Mouse (Mus musculus) cerebellum, postnatal 25 days (tissue): ENCODE results near the gene Cst6.
"Not testable (repeated sequence)": the region's sequence is repeated elsewhere in the genome, so short reads cannot be mapped to it uniquely, and the experiment has no call there.

ENCODE experiments used
- DNase-seq, 2 experiments: peaks; one replicate each; pipeline ENCODE4 v3.0.0; 2021; ENCODE audit warnings: mixed read lengths in 2 of 2

Cst6 gene

GRCm38 (mm10) chr19:5349502-5349873, at the start of gene Cst6:
TSS of gene Cst6 (minus strand) at chr19:5349574.
- DNase-seq = not testable (repeated sequence)

- no peak for DNase-seq
These were observed 46.0 kb upstream of the Cst6 start for GRCm38 (mm10) chr19:5395371-5395770.

GRCm38 (mm10) chr19:5394168-5394567, 44.8 kb upstream of the Cst6 start:
- DNase-seq = peak; percentile 77

GRCm38 (mm10) chr19:5392892-5393291, 43.5 kb upstream of the Cst6 start:
- peak; percentile 87 for DNase-seq

GRCm38 (mm10) chr19:5390416-5390815, 41.0 kb upstream of the Cst6 start:
- no peak for DNase-seq

GRCm38 (mm10) chr19:5389647-5390046, 40.3 kb upstream of the Cst6 start:
- no peak for DNase-seq

GRCm38 (mm10) chr19:5388588-5389242, 39.3 kb upstream of the Cst6 start, which contains the start of gene Sart1:
TSS of gene Sart1 (minus strand) at chr19:5388703.
- DNase-seq = peak; percentile 95 to 97

- DNase-seq = peak in 1 of 2 experiments; percentile 64
These were observed 38.7 kb upstream of the Cst6 start for GRCm38 (mm10) chr19:5388011-5388441.

GRCm38 (mm10) chr19:5384715-5385114, 35.3 kb upstream of the Cst6 start:
- no peak for DNase-seq

GRCm38 (mm10) chr19:5383326-5383725, 34.0 kb upstream of the Cst6 start:
- DNase-seq = no peak

GRCm38 (mm10) chr19:5377446-5377845, 28.1 kb upstream of the Cst6 start:
- DNase-seq = peak in 1 of 2 experiments; percentile 52

- no peak for DNase-seq
These were observed 25.4 kb upstream of the Cst6 start for GRCm38 (mm10) chr19:5374748-5375147.

GRCm38 (mm10) chr19:5374177-5374576, 24.8 kb upstream of the Cst6 start:
- DNase-seq = no peak

GRCm38 (mm10) chr19:5372724-5373123, 23.4 kb upstream of the Cst6 start:
- DNase-seq = no peak

GRCm38 (mm10) chr19:5370932-5371331, 21.6 kb upstream of the Cst6 start:
- no peak for DNase-seq

- no peak for DNase-seq
These were observed 18.1 kb upstream of the Cst6 start for GRCm38 (mm10) chr19:5367455-5367854.

GRCm38 (mm10) chr19:5367053-5367359, 17.6 kb upstream of the Cst6 start, which contains the start of gene Banf1:
TSS of gene Banf1 (minus strand) at chr19:5367168.
- DNase-seq = no peak

GRCm38 (mm10) chr19:5366175-5367052, 17.0 kb upstream of the Cst6 start, which contains the start of gene Eif1ad:
TSS of gene Eif1ad (plus strand) at chr19:5366741.
- DNase-seq = peak; percentile 96 to 99

GRCm38 (mm10) chr19:5365751-5366150, 16.4 kb upstream of the Cst6 start:
- DNase-seq = no peak

- DNase-seq = no peak
These were observed 14.8 kb upstream of the Cst6 start for GRCm38 (mm10) chr19:5364124-5364523.

- no peak for DNase-seq
These were observed 12.8 kb upstream of the Cst6 start for GRCm38 (mm10) chr19:5362186-5362585.

- DNase-seq = no peak
These were observed 6.7 kb upstream of the Cst6 start for GRCm38 (mm10) chr19:5356080-5356479.

GRCm38 (mm10) chr19:5353609-5354008, 4.2 kb upstream of the Cst6 start:
- no peak for DNase-seq
